Mouse (Mus musculus) limb, embryonic 12.5 days (tissue): Measurements from ENCODE around the gene Rbfox1. TPM values are rescaled to one million over a fixed set of nuclear protein-coding genes. Genes with fewer than 3 reads are reported as not detected.

Experiments used
- ATAC-seq: fragments of 200-750 bp; cut with Nextera tagmentation; 2 replicates; pipeline ENCODE4 v1.8.0; 2017; ENCODE audit warnings: low read depth, moderate TSS enrichment; ENCODE audit not compliant: insufficient number of reproducible peaks, insufficient read depth, low FRiP score, low TSS enrichment
- H3K27ac ChIP-seq: fragments of 300-500 bp; sonication (generic); 2 replicates; pipeline ENCODE4 v1.5.1; 2016; ENCODE audit warnings: mild to moderate bottlenecking, moderate library complexity
- H3K27me3 ChIP-seq: fragments of 300-500 bp; sonication (generic); 2 replicates; pipeline ENCODE4 v1.6.1; 2016; ENCODE audit warnings: mild to moderate bottlenecking, moderate library complexity
- H3K36me3 ChIP-seq: fragments of 300-500 bp; sonication (generic); 2 replicates; pipeline ENCODE4 v1.6.1; 2016; ENCODE audit warnings: mild to moderate bottlenecking, moderate library complexity
- H3K4me1 ChIP-seq: fragments of 300-500 bp; sonication (generic); replicated peaks from 2 replicates; pipeline ENCODE4 v1.6.1; 2016
- H3K4me2 ChIP-seq: fragments of 300-500 bp; sonication (generic); 2 replicates; pipeline ENCODE4 v1.6.1; 2016; ENCODE audit warnings: mild to moderate bottlenecking, moderate library complexity
- H3K4me3 ChIP-seq: fragments of 300-500 bp; sonication (generic); replicated peaks from 2 replicates; pipeline ENCODE4 v1.5.1; 2016; ENCODE audit warnings: mild to moderate bottlenecking
- H3K9ac ChIP-seq: fragments of 300-500 bp; sonication (generic); replicated peaks from 2 replicates; pipeline ENCODE4 v1.6.1; 2016; ENCODE audit warnings: mild to moderate bottlenecking, moderate library complexity
- H3K9me3 ChIP-seq: fragments of 300-500 bp; sonication (generic); 2 replicates; pipeline ENCODE4 v1.6.1; 2016; ENCODE audit warnings: mild to moderate bottlenecking, moderate library complexity
- WGBS: fragments of 180-500 bp; shearing (Covaris S2); methylation state at CpG from one replicate; pipeline ENCODE4 v1.1.7; 2016; 5-methylcytosine and 5-hydroxymethylcytosine counted together
- polyA plus RNA-seq: library from polyadenylated mRNA; unstranded; fragments of >200 nt; fragmentation: Nextera tagmentation; extraction: Ambion mirVana; gene quantifications from 2 replicates; pipeline ENCODE4 v1.2.1, GENCODE M21; 2016

Gene Rbfox1
- polyA plus RNA-seq, 1 experiment from 2014 or later = 1.9 TPM

- WGBS = 61% methylated on average over 10 of the region's 10 CpGs
- no peak overlapping the region for H3K4me3 ChIP-seq
- no peaks in the 10 kb centered on the region for H3K36me3 ChIP-seq
- no peak overlapping the region for H3K4me2 ChIP-seq
- H3K9me3 ChIP-seq = no peaks in the 10 kb centered on the region
- no peaks in the 10 kb centered on the region for H3K4me1 ChIP-seq
- no peak overlapping the region for H3K9ac ChIP-seq
- no peaks in the 10 kb centered on the region for H3K27me3 ChIP-seq
- no peak for ATAC-seq
- H3K27ac ChIP-seq = no peak overlapping the region
Measured at GRCm38 (mm10) chr16:5992045-5993011, 107.2 kb downstream of the Rbfox1 start.

- no peak for ATAC-seq
Measured at GRCm38 (mm10) chr16:5997136-5997535, 112.0 kb downstream of the Rbfox1 start.

GRCm38 (mm10) chr16:5997651-5998050, 112.5 kb downstream of the Rbfox1 start:
- no peak overlapping the region for H3K27ac ChIP-seq
- H3K27me3 ChIP-seq = no peaks in the 10 kb centered on the region
- no peaks in the 10 kb centered on the region for H3K9me3 ChIP-seq
- no peak overlapping the region for H3K4me3 ChIP-seq
- H3K36me3 ChIP-seq = no peaks in the 10 kb centered on the region
- WGBS = 86% methylated on average over 4 of the region's 4 CpGs
- no peak for ATAC-seq
- H3K4me2 ChIP-seq = no peak overlapping the region
- no peak overlapping the region for H3K9ac ChIP-seq
- no peaks in the 10 kb centered on the region for H3K4me1 ChIP-seq

More at GRCm38 (mm10) chr16:5997136-5997535, 112.0 kb downstream of the Rbfox1 start:
- H3K4me1 ChIP-seq = no peaks in the 10 kb centered on the region
- no peaks in the 10 kb centered on the region for H3K9me3 ChIP-seq
- WGBS = 75% methylated on average over 4 of the region's 4 CpGs
- H3K4me3 ChIP-seq = no peak overlapping the region
- H3K36me3 ChIP-seq = no peaks in the 10 kb centered on the region
- H3K27ac ChIP-seq = no peak overlapping the region
- H3K4me2 ChIP-seq = no peak overlapping the region
- no peaks in the 10 kb centered on the region for H3K27me3 ChIP-seq
- no peak overlapping the region for H3K9ac ChIP-seq

GRCm38 (mm10) chr16:6000016-6000415, 114.9 kb downstream of the Rbfox1 start:
- 71% methylated on average over 1 of the region's 1 CpGs for WGBS
- H3K9me3 ChIP-seq = no peaks in the 10 kb centered on the region
- H3K36me3 ChIP-seq = no peaks in the 10 kb centered on the region
- no peak overlapping the region for H3K4me3 ChIP-seq
- H3K9ac ChIP-seq = no peak overlapping the region
- H3K4me1 ChIP-seq = no peaks in the 10 kb centered on the region
- no peak for ATAC-seq
- H3K27me3 ChIP-seq = no peaks in the 10 kb centered on the region
- no peak overlapping the region for H3K27ac ChIP-seq
- H3K4me2 ChIP-seq = no peak overlapping the region

GRCm38 (mm10) chr16:6006996-6007395, 121.8 kb downstream of the Rbfox1 start:
- H3K27ac ChIP-seq = no peak overlapping the region
- no peaks in the 10 kb centered on the region for H3K4me1 ChIP-seq
- no peak overlapping the region for H3K4me3 ChIP-seq
- no peaks in the 10 kb centered on the region for H3K36me3 ChIP-seq
- no peak overlapping the region for H3K9ac ChIP-seq
- ATAC-seq = no peak
- H3K4me2 ChIP-seq = no peak overlapping the region
- no peaks in the 10 kb centered on the region for H3K27me3 ChIP-seq
- H3K9me3 ChIP-seq = no peaks in the 10 kb centered on the region

GRCm38 (mm10) chr16:6012853-6013252, 127.7 kb downstream of the Rbfox1 start:
- WGBS = 87% methylated on average over 3 of the region's 3 CpGs
- Histone ChIP-seq H3K27ac (no peak overlapping the region), H3K27me3 (no peaks in the 10 kb centered on the region), H3K4me3 (no peak overlapping the region), H3K4me1 (no peaks in the 10 kb centered on the region), H3K4me2 (no peak overlapping the region), H3K9me3 (no peaks in the 10 kb centered on the region), H3K9ac (no peak overlapping the region), H3K36me3 (no peaks in the 10 kb centered on the region)
- no peak for ATAC-seq

- Histone ChIP-seq H3K27ac (no peak overlapping the region), H3K4me2 (no peak overlapping the region), H3K4me3 (no peak overlapping the region), H3K27me3 (no peaks in the 10 kb centered on the region), H3K4me1 (no peaks in the 10 kb centered on the region), H3K9me3 (no peaks in the 10 kb centered on the region), H3K36me3 (no peaks in the 10 kb centered on the region), H3K9ac (no peak overlapping the region)
- no peak for ATAC-seq
- 44% methylated on average over 5 of the region's 5 CpGs for WGBS
Measured at GRCm38 (mm10) chr16:6018639-6019038, 133.5 kb downstream of the Rbfox1 start.

GRCm38 (mm10) chr16:6019361-6019760, 134.2 kb downstream of the Rbfox1 start:
- ATAC-seq = no peak
- no peaks in the 10 kb centered on the region for H3K4me1 ChIP-seq
- no peaks in the 10 kb centered on the region for H3K9me3 ChIP-seq
- WGBS = 17% methylated on average over 1 of the region's 1 CpGs
- H3K36me3 ChIP-seq = no peaks in the 10 kb centered on the region
- no peak overlapping the region for H3K4me3 ChIP-seq
- H3K27me3 ChIP-seq = no peaks in the 10 kb centered on the region
- no peak overlapping the region for H3K4me2 ChIP-seq
- H3K9ac ChIP-seq = no peak overlapping the region
- H3K27ac ChIP-seq = no peak overlapping the region

GRCm38 (mm10) chr16:6031280-6031679, 146.1 kb downstream of the Rbfox1 start:
- WGBS = 93% methylated on average over 1 of the region's 1 CpGs
- H3K36me3 ChIP-seq = no peaks in the 10 kb centered on the region
- H3K9me3 ChIP-seq = no peaks in the 10 kb centered on the region
- no peaks in the 10 kb centered on the region for H3K4me1 ChIP-seq
- no peak overlapping the region for H3K9ac ChIP-seq
- H3K27ac ChIP-seq = no peak overlapping the region
- 0 out of 2 replicates have a peak, but pooled peaks cover 7% of the 10 kb centered on the region for H3K27me3 ChIP-seq
- H3K4me3 ChIP-seq = no peak overlapping the region
- ATAC-seq = no peak
- H3K4me2 ChIP-seq = no peak overlapping the region

- no peak overlapping the region for H3K9ac ChIP-seq
Measured at GRCm38 (mm10) chr16:6032563-6032962, 147.4 kb downstream of the Rbfox1 start.

GRCm38 (mm10) chr16:6034876-6035275, 149.7 kb downstream of the Rbfox1 start:
- H3K4me2 ChIP-seq = no peak overlapping the region
- 72% methylated on average over 3 of the region's 3 CpGs for WGBS

More at GRCm38 (mm10) chr16:6032563-6032962, 147.4 kb downstream of the Rbfox1 start:
- Histone ChIP-seq H3K27ac (no peak overlapping the region), H3K9me3 (no peaks in the 10 kb centered on the region), H3K4me3 (no peak overlapping the region), H3K4me2 (no peak overlapping the region), H3K27me3 (0 out of 2 replicates have a peak, but pooled peaks cover 7% of the 10 kb centered on the region), H3K36me3 (no peaks in the 10 kb centered on the region), H3K4me1 (no peaks in the 10 kb centered on the region)
- 82% methylated on average over 7 of the region's 7 CpGs for WGBS
- no peak for ATAC-seq

More at GRCm38 (mm10) chr16:6034876-6035275, 149.7 kb downstream of the Rbfox1 start:
- Histone ChIP-seq H3K27ac (no peak overlapping the region), H3K9ac (no peak overlapping the region), H3K27me3 (0 out of 2 replicates have a peak, but pooled peaks cover 7% of the 10 kb centered on the region), H3K4me1 (no peaks in the 10 kb centered on the region), H3K4me3 (no peak overlapping the region), H3K9me3 (no peaks in the 10 kb centered on the region), H3K36me3 (no peaks in the 10 kb centered on the region)
- ATAC-seq = no peak
